Mouse (Mus musculus) retina, postnatal 1 day (tissue): ENCODE results near the gene Pdgfb.

ENCODE experiments used
- DNase-seq: peaks from one replicate; pipeline ENCODE4 v3.0.0-alpha.2; 2012

Gene Pdgfb

DNA sequence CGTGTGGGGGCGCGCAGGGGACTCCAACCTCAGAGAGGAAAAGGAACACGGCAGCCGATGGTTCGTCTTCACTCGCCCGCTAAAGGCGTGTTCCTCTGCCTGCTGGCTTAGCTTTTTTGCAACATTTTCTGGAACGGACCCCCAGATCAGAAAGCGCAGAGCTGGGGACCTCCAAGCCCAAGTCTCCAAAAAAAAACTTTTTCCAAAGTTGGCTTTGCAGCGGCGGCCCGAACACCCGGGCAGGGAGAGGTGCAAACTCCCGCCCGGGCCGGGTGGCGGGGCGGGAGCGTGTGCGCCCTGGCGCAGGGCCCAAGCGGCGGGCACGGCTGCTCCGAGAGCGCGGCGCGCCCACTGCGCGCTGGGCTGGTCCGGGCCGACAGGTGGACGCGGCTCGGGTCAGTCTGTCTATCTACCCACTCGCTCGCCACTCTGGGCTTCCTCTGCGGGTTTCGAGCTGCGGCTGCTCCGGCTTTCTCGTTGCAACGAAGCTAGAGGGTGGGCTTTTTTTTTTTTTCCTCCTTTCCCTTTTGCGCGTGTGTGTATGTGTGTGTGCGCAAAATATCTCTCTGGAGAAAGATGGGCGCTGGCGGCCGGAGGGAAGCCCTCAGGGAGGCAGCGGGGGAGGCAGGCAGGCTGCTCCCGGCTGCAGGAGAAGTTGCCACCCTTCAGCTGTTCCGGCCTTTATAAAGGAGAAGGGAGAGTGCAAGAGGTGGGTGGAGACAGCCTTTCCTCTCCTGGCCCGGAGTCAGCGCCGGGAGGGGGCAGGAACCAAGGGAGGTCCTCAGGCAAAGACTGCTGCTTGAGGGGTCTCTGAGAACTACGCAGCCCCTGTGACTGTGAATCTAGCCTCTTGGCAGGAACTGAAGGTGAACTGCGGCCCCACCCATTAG, at the start of gene Pdgfb:
Gene Pdgfb (minus strand): TSS at position 657 of the 890 bp plus-strand sequence.
- DNase-seq, result no peak

DNA sequence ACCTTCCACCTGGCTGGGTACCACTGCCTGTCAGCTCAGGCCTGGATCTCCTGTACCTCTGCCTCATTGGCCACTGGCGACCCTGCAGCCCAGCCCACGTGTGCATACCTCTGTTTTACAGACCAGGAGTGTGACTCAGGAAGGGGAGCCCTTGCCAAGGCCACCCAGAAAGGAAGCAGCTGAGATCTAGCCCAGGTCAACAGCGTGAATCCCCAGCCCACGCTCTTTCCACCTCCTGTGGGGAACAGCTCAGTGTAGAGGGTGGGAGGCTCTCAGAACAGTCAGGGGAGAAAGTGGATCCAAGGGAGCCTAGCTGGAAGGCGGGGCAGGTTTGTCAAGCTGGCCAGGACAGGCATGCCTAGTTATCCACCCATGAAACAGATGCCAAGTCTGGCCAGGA, 48.0 kb upstream of the Pdgfb start:
- no peak for DNase-seq

DNA sequence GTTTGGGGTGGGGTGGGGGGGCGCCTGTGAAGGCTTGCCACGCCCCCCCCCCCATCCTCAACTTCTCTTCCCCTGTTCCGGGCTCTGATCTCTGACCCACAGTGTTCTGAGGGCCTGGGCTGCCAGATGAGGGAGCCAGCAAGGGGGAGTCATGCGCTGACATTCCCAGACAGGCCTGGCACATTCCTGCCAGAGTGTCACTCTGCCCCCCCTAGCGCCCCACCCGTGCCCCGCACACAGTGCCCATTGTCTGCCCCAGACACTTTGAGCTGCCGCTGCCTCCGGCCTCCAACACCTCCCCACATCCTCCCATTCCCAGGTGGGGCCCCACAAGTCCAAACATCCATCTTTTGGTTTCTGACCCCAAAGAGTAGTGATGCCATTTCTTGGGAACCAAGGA, 47.6 kb upstream of the Pdgfb start:
- no peak for DNase-seq

DNA sequence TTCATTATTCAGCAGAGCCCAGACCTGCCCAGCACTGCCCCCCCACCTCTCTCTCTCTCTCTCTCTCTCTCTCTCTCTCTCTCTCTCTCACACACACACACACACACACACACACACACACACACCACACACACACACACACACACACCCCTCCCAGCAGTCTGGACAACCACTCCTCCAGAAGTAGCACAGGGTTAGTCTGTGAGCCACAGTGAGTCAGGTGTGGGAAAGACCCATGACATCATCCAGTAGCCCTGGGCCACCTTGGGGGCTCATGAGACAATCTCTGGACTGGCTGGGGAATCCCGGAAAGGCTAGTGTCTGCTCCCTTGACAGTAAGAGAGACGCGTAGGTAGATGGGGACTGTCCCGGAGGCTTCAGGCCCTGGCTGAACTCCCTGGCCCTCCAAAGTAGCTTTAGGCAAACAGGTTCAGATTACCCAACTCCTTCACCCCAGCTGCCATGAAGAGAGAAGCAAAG, 46.3 kb upstream of the Pdgfb start:
- no peak for DNase-seq

DNA sequence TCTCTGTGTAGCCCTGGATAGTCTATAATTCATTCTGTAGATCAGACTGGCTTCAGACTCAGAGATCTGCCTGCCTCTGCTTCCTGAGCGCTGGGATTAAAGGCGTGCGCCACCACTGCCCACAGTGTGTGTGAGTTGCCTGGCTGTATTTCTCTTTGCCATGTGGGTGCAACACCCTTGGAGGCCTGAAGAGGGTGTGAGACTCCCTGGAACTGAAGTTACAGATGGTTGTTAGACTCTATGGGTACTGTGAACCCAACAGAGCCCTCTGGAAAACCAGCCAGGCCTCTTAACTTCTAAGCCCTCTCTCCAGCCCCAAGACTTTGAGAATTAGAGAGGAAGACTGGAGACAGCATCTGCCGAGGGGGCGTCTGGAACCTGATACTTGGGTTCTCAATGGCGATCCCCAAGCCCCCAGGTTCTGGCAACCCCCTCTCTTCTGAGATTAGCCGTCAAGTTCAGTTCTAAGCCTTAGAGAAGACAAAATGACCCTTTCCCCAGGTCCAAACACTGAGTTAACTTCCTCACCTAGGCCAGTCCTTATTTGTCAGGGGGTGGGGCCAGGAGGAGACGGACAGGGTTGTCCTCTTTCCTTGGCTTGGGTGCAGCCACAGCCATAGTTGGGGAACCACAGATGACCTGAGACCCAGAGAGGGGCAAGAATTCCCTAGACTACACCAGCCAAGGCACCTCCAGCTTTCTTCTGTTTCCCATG, 45.7 kb upstream of the Pdgfb start:
- DNase-seq, result no peak

DNA sequence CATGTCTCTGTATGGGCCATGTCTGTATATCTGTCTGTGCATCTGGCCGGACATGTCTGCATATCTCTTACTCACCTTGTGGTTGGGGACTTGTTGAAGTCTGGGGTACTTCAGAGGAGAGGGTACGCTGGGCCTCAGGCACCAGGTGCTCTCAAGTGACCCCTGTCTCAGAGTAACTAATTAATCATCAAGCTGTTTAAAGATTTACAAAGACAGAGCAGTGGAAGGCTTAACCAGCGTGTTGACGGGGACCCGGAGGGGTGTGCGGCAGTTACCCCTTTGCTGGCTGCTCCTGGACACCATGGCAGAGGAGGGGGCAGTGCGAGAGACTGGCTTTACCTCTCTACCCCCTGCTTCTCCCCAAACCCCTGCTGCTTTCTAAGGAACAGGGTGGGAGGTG, 44.8 kb upstream of the Pdgfb start:
- DNase-seq, result no peak

DNA sequence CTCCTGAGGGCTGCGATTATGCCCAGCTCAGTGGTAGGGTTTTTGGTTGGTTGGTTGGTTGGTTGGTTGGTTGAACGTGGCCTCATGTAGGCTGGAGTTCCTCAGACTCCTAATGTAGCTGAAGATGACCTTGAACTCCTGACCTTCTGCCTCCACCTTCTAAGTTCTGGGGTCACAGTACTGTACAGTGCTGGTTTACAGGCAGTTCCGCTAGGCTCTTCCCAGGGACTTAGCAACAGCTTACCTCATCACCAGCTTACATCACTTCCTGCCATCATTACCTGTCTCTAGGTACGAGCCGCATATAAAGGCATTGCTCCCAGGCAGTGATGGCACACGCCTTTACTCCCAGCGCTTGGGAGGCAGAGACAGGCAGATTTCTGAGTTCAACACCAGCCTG, 43.4 kb upstream of the Pdgfb start:
- DNase-seq, result no peak

DNA sequence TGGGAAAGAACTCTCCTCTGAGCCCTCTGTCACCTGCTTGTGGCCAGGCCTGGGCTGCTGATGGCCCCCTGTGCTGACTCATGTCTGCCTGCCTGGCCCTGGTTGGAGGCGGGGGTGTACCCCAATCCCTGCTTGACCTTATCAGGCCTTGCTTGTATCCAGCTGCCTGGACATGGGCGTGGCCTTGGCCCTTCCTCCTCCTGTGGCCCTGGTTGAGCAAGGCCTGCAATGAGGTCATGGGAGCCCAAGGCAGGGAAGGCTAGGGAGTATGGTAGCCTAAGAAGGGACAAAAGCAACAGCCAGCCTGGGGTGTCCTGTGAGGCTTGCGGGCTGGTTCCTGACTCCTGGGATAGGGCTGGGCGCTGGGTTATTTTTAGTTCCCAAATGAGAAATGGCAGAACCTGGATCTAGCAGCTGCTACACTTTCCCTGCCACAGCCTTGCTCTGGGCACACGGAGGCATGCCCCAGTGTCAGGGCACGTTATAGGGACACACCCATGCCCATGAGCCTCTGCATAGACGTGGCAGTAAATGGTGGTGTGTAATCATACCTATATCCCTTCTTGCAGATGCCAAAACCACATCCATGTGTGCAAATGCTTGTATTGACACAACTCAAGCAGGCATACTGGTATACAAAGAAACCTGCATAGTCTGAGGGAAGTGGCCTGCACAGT, 39.4 kb upstream of the Pdgfb start:
- DNase-seq, result no peak

DNA sequence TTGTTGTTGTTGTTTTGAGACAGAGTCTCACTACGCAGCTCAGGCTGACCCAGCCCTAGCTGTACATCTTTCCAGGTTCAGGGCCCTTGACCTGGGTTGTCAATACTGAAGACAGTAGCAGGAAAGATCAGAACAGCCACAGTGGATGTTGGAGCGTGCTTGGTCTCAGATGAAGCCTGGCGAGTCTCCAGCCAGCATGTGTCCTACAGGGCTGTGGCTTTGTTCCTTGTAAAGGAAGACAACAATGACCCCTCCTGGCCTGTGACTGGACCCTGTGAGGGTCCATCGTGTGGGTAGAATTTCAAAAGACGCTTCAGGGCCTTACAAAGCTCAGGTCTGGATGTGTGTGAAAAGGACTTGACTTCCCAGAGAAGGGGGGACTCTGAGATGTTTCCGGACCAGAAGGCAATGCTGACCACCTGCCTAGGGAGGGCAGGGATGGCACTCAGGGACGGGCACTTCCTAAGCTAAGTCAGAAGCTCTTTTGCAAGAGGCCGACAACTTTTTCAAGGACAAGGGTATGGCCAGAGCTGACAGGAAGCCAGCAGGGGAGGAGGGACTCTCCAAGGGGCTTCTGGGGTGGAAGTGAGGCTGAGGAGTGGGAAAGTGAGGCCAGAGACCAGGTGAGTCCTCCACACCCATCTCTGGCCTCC, 38.7 kb upstream of the Pdgfb start:
- no peak for DNase-seq

DNA sequence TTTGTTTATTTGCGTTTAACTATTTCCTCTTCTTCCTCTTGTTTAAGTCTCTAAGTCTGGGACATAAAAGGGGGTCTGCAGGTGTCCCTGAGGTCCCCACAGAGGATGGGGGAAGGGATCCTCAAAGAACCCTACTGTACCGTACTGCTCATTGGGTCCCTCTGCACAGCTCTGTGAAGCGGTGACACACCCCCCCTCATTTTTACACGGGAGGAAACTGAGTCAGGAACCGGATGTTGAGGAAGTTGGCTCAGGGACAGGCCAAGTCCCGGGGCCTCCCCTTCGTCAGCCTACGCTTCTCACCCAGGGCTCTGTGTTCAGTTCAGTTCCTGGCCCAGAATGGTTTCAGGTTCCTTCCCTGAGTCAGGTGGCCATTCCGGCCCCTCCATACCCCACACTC, 37.0 kb upstream of the Pdgfb start:
- no peak for DNase-seq

DNA sequence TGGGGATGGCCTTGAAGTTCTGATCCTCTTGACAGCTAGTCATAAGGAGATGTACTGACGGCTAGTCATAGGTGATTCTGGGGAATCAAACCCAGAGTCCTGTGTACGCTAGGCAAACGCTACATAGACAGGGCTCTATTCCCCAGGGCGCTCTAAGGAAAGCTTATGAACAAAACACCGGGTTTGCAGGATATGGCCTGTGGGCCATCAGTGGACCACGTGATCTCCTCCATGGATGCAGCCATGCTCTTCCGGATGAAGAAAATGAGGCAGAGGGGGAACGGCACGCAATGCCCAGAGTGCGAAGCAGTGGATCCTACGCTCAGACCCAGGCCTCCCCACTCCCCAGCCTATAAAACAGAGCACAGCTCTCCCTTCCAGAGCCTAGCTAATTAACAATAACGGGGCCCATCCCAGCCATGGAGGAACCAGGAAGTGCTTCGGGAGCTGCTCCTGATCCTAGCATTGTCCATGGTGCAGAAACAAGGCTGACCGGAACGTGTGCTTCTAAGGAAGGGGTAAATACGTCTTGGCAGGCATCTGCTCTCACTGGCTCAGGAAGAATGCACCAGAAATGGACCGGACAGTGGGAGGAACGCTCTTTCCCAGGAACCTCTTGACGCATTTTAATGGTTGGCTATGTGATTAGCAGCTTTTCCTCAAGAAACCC, 36.5 kb upstream of the Pdgfb start:
- DNase-seq, result no peak

DNA sequence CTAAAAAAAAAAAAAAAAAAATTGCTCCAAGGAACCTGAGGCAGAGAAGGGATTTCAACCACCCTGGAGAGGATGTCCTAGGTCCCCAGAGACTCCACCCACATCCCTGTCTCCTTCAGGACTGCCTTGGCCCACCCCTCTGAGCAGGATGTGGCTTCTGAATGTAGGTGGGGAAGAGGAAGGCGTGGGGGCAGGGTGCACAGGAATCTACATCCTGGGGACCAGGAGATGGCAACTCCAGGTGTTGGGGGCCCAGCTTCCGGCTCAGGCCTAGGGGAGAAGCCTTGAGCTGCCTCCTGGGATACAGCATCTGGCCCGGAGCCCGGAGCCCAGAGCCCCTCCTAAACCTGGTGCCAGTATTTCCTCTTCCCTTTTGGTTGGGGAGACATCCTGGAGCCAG, 35.3 kb upstream of the Pdgfb start:
- no peak for DNase-seq

DNA sequence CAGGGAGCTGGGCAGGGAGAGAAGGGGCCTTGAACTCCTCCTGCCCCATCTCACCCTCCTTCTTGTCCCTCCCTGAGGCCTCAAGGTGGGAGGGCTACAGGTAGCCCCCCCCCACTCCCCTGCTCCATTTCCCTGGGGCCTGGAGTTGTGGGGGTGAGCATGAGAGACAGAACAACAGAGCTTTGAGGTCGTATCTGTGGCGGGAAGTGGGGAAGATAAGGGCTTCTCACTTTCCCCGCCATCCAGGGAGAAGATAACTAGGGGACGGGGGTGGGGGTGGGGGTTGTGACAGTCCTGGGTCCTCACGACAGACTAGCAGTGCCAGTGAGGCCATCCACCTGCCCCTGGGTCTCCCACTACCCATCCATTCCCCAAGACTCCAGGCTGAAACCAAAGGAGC, 33.2 kb upstream of the Pdgfb start:
- DNase-seq, result no peak

DNA sequence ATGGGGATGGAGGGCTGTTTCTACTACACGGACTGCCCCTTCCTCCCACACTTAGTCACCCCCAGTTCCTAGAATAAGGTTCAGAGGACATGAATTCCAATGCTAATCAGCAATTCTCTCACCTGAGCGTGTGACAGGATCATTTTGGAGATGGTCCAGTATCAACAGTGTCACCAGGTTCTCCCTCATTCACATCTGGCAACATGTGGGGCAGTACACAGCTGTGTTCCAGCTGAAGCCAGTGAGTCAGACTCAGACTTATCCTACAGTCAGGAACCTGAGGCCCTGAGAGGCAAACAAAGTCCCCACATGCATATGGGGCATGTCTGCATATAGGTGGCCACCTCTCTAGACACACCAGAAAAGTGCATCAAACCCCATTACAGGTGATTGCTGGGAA, 32.5 kb upstream of the Pdgfb start:
- DNase-seq, result no peak

DNA sequence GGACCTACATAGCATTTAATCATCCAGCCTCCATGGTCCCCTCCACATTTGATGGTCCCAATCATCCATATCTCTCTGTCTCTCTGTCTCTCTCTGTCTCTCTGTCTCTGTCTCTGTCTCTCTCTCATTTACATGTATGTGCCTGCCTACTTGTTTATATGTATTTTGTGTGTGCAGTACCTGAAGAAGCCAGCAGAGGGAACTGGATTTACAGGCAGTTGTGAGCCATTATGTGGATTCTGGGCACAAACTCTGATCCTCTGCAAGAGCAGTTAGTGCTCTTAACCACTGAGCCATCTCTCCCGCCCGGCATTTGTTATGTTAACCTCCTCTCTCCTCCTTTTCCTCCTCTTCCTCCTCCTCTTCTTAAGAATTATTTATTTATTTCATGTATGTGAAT, 31.0 kb upstream of the Pdgfb start:
- DNase-seq, result no peak

DNA sequence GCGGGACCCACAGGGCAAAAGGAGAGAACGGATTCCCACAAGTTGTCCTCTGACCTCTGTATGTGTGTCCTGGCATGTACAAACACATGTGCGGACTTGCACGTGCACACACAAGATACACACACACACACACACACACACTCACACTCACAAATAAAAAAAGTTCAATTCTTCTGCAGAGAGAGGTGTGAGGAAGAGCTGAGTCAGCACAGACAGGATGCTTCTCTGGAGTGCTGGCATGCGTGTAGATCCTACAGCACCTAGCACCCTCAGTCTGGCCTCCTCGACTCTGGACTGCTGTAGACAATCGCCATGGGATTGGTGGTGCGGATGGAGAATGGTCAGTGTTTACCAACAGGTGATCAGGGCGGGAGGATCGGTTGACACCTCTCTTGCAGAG, 29.5 kb upstream of the Pdgfb start:
- DNase-seq, result no peak

DNA sequence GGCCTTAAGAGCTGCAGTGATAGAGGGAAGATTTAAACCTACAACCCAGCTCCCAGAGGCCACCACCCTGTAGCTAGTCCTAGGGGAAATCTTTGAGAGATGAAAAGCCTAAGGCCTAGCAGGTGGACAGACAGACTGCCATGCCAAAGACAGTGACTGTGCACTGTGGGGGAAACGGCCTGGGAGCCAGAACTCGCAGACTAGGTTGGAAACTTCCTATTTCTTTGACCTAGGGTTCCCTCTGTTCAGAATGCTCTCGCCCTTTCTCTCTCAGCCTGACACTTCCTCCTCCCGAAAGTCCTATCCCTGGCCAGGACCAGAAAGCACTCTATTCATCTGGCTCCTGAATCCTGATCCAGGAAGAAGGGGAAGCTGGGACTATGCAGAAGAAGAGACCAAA, 27.4 kb upstream of the Pdgfb start:
- DNase-seq, result no peak

DNA sequence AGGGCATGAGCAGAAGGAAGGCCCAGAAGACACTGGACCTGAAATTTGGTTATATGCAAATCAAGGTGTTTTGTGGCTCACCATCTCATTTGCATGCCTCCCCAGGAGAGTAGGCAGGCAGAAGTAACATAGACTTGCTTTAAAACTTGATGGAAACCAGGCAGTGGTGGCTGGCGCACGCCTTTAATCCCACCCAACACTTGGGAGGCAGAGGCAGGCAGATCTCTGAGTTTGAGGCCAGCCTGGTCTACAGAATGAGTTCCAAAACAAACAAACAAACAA, 23.3 kb upstream of the Pdgfb start:
- no peak for DNase-seq

DNA sequence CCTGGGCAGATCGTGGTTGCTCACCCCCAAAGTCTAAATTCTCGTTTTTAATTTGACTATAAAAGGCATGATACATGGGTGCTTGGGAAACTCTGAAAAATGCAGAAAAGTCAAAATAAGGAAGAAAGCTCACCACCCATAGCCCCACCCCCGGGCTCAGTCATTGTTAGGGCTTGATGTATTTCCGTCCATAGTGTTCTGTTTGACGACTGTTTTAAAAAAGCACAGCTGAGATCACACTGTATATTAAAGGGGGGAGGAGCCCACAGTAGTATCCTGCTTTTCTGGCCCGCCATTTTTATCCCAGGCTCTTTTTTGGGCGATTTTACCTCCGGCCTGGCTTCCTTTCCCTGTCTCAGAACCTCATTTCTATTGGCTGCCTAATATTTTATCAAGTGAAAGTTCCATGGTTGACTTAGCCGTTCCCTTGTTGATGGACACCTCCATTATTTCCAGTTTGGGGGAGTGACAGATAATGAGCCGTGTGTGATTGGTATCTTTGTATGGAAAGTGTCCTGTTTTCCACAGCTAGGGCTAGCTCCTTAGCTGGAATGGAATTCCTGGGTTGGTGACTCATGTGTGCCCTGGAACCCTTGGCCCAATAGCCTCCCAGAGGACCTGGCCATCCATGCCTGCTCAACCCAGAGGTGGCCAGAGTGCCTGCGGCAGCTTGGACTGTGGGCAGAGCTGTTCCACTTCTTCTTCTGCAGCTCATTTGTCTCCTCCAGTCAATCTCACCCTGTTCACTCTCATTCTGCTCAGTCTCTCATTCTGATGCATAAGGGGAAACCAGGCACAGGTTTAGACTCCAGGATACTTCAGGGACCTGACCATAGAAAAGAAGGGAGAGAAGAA, 22.7 kb upstream of the Pdgfb start:
- no peak for DNase-seq

DNA sequence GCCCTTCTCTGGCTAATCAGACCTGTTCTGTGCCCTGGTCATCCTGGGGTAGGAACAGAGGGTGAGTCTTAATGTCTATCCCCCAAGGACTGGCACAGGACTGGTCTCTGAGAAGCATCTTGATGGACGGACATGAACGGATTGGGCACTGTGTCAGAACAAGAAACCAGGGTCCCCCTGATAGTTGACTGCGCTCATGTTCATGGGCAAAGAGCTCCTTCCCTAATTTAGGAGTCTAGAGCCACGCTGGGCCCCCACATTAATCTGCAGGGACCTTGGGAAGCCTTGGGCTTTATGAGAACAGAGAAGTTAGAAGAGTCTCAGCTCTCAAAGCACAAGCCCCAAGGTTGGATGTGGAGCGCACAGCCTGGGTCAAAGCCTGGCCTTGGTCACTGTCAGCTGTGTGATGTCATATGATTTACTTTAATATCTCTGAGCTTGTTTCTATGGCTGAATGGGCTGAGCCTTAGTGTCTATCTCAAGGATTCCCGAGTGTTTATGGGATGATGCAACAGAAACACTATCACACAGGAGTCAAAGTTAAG, 20.6 kb upstream of the Pdgfb start:
- no peak for DNase-seq

DNA sequence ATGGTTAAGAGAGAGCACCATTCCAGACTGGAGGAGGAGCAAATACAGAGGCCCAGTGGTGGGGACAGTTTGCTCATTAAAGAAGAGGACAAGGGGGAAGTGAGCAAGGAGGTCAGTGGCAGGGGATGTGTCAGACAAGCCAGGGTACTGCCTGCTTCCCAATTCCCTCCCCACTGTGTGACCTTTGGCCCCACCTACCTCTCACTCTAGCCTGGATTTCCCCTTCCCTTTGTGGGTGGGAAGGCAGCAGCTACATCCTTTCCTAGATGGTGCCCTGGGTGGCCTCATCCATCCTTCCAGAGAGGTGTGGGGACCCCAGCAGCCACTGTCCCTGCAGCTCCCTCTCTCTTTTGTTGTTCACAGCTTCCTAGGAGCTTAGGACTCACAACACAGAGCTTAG, 20.1 kb upstream of the Pdgfb start:
- no peak for DNase-seq

DNA sequence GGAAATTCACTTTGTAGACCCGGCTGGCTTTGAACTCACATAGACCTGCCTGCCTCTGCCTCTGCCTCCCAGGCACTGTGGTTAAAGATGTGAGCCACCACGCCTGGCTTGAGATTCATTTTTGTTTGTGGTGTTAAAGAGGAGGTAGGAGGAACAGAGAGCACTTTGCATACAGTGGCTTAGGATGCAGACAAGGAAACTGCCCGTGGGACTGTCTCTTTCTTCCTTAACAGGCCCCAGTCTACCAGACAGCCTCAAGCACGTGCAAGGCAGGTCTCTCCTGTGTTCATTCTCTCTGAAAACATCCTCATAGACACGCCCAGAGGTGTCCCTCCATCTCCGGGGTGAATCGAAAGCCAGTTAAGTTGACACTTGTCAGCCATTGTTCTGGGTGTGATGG, 19.6 kb upstream of the Pdgfb start:
- no peak for DNase-seq
